Mouse (Mus musculus) erythroid progenitor cell, adult 5-6 weeks (primary cell): ENCODE data around the gene Pold3. TPM values are rescaled to one million over a fixed set of nuclear protein-coding genes. Genes with fewer than 3 reads are reported as not detected.

Experiments
- ATAC-seq: replicated peaks from 2 replicates; pipeline ENCODE4 v1.8.0; 2016; ENCODE audit warnings: moderate number of reproducible peaks, mild to moderate bottlenecking, moderate TSS enrichment, inconsistent platforms; ENCODE audit not compliant: poor library complexity, low FRiP score, severe bottlenecking
- total RNA-seq, 2 experiments: library from RNA; stranded (forward) in 1 of 2; stranded (reverse) in 1 of 2; fragments of 150-400 nt in 1 of 2; fragments of 186-747, 209-891 nt in 1 of 2; gene quantifications; 2 replicates each; pipeline versions ENCODE4 v1.2.3 to v1.2.4; 2015 to 2017; ENCODE audit warnings: low replicate concordance in 2 of 2

The Pold3 gene
- total RNA-seq, 2 experiments from 2014 or later = 54.9 to 249 TPM

- ATAC-seq = no peak
Measured at GRCm38 (mm10) chr7:100036050-100036449, 85.3 kb downstream of the Pold3 start.

GRCm38 (mm10) chr7:100034815-100035463, 86.4 kb downstream of the Pold3 start:
- no peak for ATAC-seq

- no peak for ATAC-seq
Measured at GRCm38 (mm10) chr7:100033672-100034071, 87.7 kb downstream of the Pold3 start.

Other genes with a start within 250 kb of the Pold3 start
- 1.7 and 3.6 TPM in 2 replicates for gene Rnf169, start 141.1 kb downstream of the Pold3 start, total RNA-seq (2015; ENCODE audit: low replicate concordance)
- 10.3 and 10.5 TPM in 2 replicates for gene Rnf169, start 141.1 kb downstream of the Pold3 start, total RNA-seq (2017; ENCODE audit: low replicate concordance)
- gene Chrdl2, start 115.4 kb downstream of the Pold3 start, total RNA-seq (2015; ENCODE audit: low replicate concordance) = not detected in 2 replicates
- gene Chrdl2, start 115.4 kb downstream of the Pold3 start, total RNA-seq (2017; ENCODE audit: low replicate concordance) = not detected in 2 replicates
- not detected in 2 replicates for gene Lipt2, start 37.7 kb upstream of the Pold3 start, total RNA-seq (2015; ENCODE audit: low replicate concordance)
- gene Lipt2, start 37.7 kb upstream of the Pold3 start, total RNA-seq (2017; ENCODE audit: low replicate concordance) = not detected in 2 replicates
- not detected in 2 replicates for gene Kcne3, start 54.9 kb upstream of the Pold3 start, total RNA-seq (2015; ENCODE audit: low replicate concordance)
- not detected in 2 replicates for gene Kcne3, start 54.9 kb upstream of the Pold3 start, total RNA-seq (2017; ENCODE audit: low replicate concordance)
- 14.1 and 19.3 TPM in 2 replicates for gene Pgm2l1, start 105.8 kb upstream of the Pold3 start, total RNA-seq (2015; ENCODE audit: low replicate concordance)
- gene Pgm2l1, start 105.8 kb upstream of the Pold3 start, total RNA-seq (2017; ENCODE audit: low replicate concordance) = 16.0 and 18.9 TPM in 2 replicates
- gene P4ha3, start 164.0 kb upstream of the Pold3 start, total RNA-seq (2015; ENCODE audit: low replicate concordance) = not detected in 2 replicates
- not detected in 2 replicates for gene P4ha3, start 164.0 kb upstream of the Pold3 start, total RNA-seq (2017; ENCODE audit: low replicate concordance)